ENCODE assay signal across 8 mouse cellular contexts in genomic region chr11:58009516-58010141, GRCm38 (mm10). TPM values are rescaled to one million over a fixed set of nuclear protein-coding genes. Genes with fewer than 3 reads are reported as not detected.
DNase-seq lines count a peak whose midpoint lies in the region; ATAC-seq lines count a peak whose summit lies in the region.

No protein-coding gene starts in this region.

- H3K36me3 ChIP-seq in intestine, embryonic 16.5 days (ENCODE audit: control insufficient read depth, insufficient read depth, low read length), result no peaks in the 10 kb centered on the region
- no peaks in the 10 kb centered on the region for H3K36me3 ChIP-seq in limb, embryonic 12.5 days
- H3K36me3 ChIP-seq in midbrain, embryonic 12.5 days, result no peaks in the 10 kb centered on the region

- peak overlapping the region; percentile 97 for H3K4me3 ChIP-seq in intestine, embryonic 16.5 days (ENCODE audit: low read length)
- H3K4me3 ChIP-seq in limb, embryonic 12.5 days (replicated peaks), result peak overlapping the region; percentile 98
- peak overlapping the region; percentile 97 for H3K4me3 ChIP-seq in midbrain, embryonic 12.5 days

- H3K9ac ChIP-seq in intestine, embryonic 16.5 days (ENCODE audit: low read depth, low read length), result peak overlapping the region; percentile 96
- H3K9ac ChIP-seq in limb, embryonic 12.5 days (replicated peaks), result peak overlapping the region; percentile 97
- H3K9ac ChIP-seq in midbrain, embryonic 12.5 days (replicated peaks), result peak overlapping the region; percentile 95

- H3K27me3 ChIP-seq in intestine, embryonic 16.5 days (replicated peaks; ENCODE audit: control insufficient read depth, insufficient read depth, low read length), result no peaks in the 10 kb centered on the region
- H3K27me3 ChIP-seq in limb, embryonic 12.5 days, result no peaks in the 10 kb centered on the region
- no peaks in the 10 kb centered on the region for H3K27me3 ChIP-seq in midbrain, embryonic 12.5 days

- H3K4me2 ChIP-seq in intestine, embryonic 16.5 days (ENCODE audit: low read depth, low read length), result peak overlapping the region; percentile 66
- peak overlapping the region; percentile 78 for H3K4me2 ChIP-seq in limb, embryonic 12.5 days
- H3K4me2 ChIP-seq in midbrain, embryonic 12.5 days (replicated peaks), result peak overlapping the region; percentile 91

- no peaks in the 10 kb centered on the region for H3K9me3 ChIP-seq in intestine, embryonic 16.5 days (ENCODE audit: control insufficient read depth, low read length)
- no peaks in the 10 kb centered on the region for H3K9me3 ChIP-seq in limb, embryonic 12.5 days
- no peaks in the 10 kb centered on the region for H3K9me3 ChIP-seq in midbrain, embryonic 12.5 days

- ATAC-seq in intestine, embryonic 16.5 days, result peak; percentile 72
- ATAC-seq in limb, embryonic 12.5 days (ENCODE audit: insufficient number of reproducible peaks, insufficient read depth, low FRiP score, low TSS enrichment, low read depth), result peak; percentile 54
- ATAC-seq in midbrain, embryonic 12.5 days (ENCODE audit: low FRiP score, low read depth), result peak; percentile 57

- WGBS in intestine, embryonic 16.5 days, result under 1% methylated on average over 71 of the region's 78 CpGs
- under 1% methylated on average over 71 of the region's 78 CpGs for WGBS in limb, embryonic 12.5 days
- under 1% methylated on average over 75 of the region's 78 CpGs for WGBS in midbrain, embryonic 12.5 days

- peak; percentile 85 for DNase-seq in adrenal gland, postnatal 10 days
- DNase-seq in embryo, embryonic 9.5 days (ENCODE audit: extremely low spot score), result peak; percentile 50
- peak; percentile 63 to 71 for DNase-seq in gastrocnemius, postnatal 4 days (ENCODE audit: low spot score in 2 of 2)
- DNase-seq in right cerebral cortex, postnatal 36 days (ENCODE audit: low spot score in 2 of 2), result peak; percentile 67 to 69
- peak; percentile 59 for DNase-seq in yolk sac, embryonic 10.5 days (ENCODE audit: low spot score)

- H3K4me1 ChIP-seq in intestine, embryonic 16.5 days (ENCODE audit: control insufficient read depth, insufficient read depth, low read length), result peaks cover 36% of the 10 kb centered on the region
- peaks cover 39% of the 10 kb centered on the region for H3K4me1 ChIP-seq in limb, embryonic 12.5 days (replicated peaks)
- H3K4me1 ChIP-seq in midbrain, embryonic 12.5 days, result peaks cover 25% of the 10 kb centered on the region

- H3K27ac ChIP-seq in intestine, embryonic 16.5 days (ENCODE audit: low read length), result peak overlapping the region; percentile 92
- H3K27ac ChIP-seq in limb, embryonic 12.5 days, result peak overlapping the region; percentile 88
- H3K27ac ChIP-seq in midbrain, embryonic 12.5 days (replicated peaks), result peak overlapping the region; percentile 84

RNA-seq across cellular contexts. Expression of gene Larp1, which starts 0.8 kb away (rescaled TPM):
- 10 to 100 TPM; 78.6 to 85.0 TPM for total RNA-seq in adrenal gland, postnatal 10 days (2021)
- total RNA-seq in gastrocnemius, postnatal 4 days (2021), result 10 to 100 TPM; 92.7 to 95.0 TPM
- polyA plus RNA-seq in intestine, embryonic 16.5 days (2015; fragmentation: Nextera tagmentation; extraction: Ambion mirVana), result 16.5 and 16.7 TPM in 2 replicates
- 17.6 and 21.7 TPM in 2 replicates for polyA plus RNA-seq in limb, embryonic 12.5 days (2016; fragmentation: Nextera tagmentation; extraction: Ambion mirVana)
- polyA plus RNA-seq in midbrain, embryonic 12.5 days (2016; fragmentation: Nextera tagmentation; extraction: Ambion mirVana), result 15.3 TPM in 2 replicates

Comparison
In these comparisons a context has a peak if more than half of its experiments do, and no peak if none do; other contexts are left out.
1. Peak in every context shown above with its lines: DNase-seq, ATAC-seq, H3K4me3 ChIP-seq and H3K27ac ChIP-seq.